Mouse (Mus musculus) ovary, postnatal 14 days (tissue): ENCODE measurements around the gene Gm34302.
A peak's percentile ranks its signal among the peaks of the same experiment; 100 is the strongest.
"Not testable (repeated sequence)": the region's sequence is repeated elsewhere in the genome, so short reads cannot be mapped to it uniquely, and the experiment has no call there.

Source experiments
- DNase-seq: peaks from one replicate; pipeline ENCODE4 v3.0.0; 2022; ENCODE audit warnings: low spot score

Gm34302 gene

DNA sequence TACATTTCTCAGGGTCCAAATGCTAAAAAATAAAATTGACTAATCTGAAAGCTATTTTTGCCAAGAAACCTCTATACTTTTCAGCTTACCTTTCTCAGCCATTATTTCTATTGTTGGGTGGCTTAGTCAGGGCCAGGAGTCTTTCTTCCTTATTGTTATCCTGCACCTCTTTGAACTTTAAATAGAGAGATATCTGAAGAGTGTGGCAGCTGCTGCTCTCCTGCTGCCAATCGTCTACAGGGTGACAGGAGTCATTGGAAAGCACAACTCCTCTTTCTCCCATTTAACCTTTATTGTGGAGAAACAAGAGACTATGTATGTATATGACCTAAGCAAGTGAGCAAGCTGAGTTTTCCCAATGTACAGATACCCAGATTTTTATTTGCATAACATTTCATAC, at the start of gene Gm34302:
Gene Gm34302, minus strand, starts transcription at position 154 of the 400 bp plus-strand sequence.
- no peak for DNase-seq

DNA sequence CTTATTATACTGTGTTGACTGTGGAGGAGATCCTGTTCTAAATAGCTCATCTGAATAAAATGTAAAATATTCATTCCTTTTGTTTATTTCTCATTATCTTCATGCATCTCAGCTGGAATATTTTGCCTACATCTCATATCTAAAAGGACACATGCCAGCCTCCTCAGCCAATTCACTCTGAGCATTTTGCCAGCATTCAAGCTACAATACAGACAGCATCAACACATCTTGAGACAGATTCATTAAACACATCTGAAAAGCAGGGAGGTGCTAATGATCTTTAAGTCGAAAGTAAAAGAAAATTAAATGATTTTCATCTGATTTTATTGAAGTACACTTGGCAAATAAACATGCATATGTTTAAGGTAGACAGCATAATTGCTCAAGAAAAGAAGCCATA, 48.2 kb upstream of the Gm34302 start:
- no peak for DNase-seq

DNA sequence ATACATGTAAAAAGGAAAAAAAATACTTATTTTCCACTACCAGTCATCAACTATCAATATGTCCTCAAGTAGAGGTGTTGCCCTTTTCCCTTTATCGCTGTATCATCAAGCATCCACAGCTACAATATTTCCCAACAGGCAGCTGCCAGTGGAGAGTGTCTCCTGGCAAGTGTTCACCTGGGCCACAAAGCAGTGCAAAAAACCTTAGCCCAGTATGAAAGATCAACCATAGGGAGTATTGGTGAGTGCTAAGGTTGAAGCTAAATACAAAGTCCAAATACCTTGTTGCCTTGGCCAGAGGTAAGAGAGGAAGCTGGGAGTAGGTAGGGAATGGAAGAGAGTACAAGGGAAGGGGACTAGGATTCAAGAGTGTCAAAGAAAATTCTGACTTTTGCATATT, 34.0 kb upstream of the Gm34302 start:
- no peak for DNase-seq

DNA sequence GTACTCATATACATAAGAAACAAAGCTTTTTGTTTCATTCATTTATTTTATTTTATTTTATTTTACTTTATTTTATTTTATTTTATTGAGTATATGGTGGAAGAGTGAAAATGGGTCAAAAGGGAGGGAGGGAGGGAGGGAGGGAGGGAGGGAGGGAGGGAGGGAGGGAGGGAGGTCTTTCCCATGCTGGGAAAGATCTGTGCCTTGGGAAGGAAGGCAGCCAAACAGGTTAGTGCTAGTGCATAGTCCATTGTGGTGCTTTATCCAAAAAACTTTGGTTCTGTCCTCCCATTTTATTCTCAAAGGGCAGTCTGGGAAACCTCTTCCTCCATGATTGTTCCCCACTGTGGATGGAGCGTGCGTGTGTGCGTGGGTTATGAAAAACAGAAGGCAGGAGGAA, 32.6 kb upstream of the Gm34302 start:
- not testable (repeated sequence) for DNase-seq

DNA sequence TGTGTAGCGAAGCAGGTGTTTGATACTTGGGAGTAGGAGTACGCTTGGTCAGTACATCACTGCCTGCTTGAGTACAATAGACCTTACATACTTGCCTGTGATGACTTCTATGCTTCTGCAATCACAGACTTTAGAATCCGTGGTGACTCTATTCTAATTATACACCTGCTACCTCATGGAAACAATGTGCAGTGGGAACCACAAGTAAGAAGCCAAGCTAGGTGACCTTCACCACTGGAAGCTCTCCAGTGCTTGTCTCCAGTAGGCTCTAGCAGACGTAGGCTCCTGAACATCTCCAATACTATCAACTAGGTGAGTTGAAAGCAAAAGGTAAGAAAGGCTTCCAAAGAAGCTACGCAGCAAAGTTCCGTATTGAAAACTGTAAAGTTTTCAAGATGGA, 27.6 kb upstream of the Gm34302 start:
- no peak for DNase-seq

DNA sequence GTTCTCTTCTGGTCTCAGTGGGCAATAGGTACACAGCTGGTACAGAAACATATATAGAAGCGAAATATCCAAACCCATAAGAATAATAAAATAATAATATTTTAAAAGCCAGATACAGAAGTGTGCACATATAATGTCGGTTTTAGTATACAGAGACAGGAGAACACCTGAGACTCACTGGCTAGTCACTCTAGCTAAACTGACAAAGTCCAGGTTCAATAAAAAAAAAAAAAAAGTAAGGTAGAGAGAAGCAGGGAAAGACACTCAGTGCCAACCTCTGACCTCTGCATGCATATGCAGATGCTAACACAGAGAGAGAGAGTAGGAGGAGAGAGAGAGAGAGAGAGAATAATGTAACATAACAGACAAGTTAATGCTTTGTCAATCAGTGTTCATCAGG, 25.8 kb upstream of the Gm34302 start:
- no peak for DNase-seq

DNA sequence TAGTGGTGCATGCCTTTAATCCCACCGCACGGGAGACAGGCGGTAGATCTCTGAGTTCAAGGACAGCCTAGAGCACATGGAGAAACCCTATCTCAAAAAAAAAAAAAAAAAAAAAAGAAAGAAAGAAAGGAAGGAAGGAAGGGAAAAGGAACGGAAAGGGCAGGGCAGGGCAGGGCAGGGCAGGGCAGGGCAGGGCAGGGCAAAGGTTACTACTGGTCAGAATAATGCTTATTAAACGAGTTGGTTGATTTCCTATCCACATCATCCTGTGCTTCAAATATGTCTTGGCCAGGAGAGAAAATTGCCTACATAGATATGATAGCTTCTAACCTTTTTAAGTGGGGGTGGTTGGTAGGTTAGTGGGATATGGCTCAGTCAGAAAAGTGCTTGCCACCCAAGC, 25.2 kb upstream of the Gm34302 start:
- no peak for DNase-seq

DNA sequence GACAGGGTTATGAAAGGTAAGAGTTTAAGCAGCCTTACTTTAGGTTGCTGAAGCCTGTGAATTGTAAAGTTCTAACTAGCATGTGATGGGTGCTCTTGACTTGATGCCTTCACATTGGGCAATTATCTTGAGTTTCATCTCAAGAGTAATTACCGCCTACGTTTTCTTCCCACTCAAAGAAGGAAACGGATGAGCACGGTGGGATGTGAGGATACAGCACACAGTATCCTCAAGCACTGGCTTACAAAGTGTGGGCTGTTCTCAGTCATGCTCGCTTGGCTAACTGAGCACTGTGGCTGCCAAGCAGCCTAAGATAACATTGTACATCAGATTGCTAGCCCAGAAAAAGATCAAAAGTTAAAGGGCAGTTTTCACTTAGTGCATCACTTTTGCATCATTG, 20.8 kb upstream of the Gm34302 start:
- no peak for DNase-seq

DNA sequence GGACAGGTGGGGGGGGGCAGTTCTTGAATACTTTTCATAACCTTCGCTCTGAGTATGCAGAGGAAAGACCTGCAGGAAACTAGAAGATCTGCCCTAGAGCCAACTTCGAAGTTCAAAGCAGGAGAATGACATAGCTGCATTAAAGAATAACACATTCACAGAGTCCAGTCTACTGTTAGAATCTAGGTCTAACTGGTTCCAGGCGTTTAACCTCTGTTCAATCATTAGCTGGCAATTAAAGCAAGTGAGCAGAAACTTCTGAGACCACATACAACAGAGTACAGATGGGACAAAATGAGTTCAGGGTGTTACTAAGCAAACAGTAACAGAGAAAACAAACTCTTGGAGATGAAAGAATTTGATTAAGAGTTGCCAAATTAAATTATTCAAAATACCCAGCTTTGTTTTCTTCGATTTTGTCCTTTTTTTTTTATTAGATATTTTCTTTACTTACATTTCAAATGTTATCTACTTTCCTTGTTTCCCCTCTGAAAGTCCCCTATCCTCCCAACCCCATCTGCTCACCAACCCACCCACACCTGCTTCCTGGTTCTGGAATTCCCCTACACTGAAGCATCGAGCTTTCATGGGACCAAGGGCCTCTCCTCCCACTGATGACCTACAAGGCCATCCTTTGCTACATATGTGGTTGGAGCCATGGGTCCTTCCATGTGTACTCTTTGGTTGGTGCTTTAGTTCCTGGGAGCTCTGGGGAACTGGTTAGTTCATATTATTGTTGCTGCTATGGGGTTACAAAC, 11.1 kb upstream of the Gm34302 start:
- DNase-seq = no peak

DNA sequence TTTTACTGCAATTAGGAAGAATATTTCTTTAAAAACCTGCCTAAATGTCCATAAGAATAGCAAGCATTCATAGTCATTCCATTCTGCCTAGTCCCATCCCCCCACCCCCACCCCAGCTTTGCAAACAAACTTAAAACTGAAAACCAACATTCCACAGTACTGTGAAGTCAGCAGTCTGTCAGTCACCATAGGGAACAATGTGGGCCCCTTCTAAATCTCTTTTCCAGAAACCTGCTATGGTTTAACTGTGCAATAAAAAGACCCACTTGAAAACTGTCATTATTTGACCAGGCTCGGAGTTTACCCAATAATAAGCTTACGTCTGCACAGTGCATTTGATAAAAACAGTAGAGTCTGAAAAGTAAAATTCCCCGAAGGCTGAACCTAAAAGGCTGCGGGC, 9.9 kb upstream of the Gm34302 start:
- DNase-seq = no peak

DNA sequence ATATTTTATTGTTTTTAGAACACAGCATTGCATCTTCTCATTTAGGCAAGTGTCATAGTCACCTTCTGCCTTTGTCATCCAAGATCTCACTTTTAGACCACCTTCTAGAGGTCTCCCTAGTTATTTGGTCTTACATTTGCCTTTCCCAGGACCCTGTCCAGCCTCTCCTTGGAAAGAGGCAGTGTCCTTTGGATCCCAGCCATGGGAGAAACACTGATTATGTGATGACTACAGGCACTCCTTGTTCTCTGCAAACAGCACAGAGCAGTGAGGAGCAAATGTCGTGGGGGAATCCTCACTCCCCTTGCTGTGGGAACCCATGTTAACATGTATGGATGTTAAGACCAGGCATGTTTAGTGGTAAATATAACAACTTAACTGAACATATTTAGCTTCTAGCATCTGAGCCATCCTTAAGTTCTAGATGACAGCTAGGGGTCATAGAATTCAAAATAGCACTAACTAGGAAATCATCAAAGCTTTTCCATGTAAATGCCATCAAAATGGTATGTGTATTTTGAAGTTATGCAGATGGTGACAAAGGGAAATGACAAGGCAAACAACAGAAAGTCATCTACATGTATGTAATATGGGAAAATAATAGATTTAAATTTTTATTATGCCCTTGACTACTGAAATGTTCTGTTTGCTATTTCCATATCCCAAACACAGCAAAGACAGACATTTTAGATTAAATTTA, 43.1 kb downstream of the Gm34302 start:
- peak; percentile 5 for DNase-seq

DNA sequence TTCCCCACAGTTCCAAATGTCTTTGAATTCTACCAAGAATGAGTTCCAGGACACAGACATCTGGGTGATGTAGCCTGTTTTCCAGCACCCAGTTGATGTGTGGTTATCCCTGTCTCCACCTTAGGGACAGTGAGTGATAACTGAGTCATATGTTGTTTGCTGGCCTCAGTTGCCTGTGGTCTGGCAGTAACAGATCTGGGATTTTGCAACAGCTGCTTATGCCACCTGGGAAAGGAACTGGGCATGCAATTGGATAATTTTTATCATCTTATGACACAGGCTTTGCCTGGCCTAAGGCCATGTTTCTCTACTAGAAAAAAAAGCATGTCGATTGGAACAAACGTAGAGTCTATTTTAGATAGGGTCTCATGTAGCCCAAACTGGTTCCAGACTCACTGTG, 43.9 kb downstream of the Gm34302 start:
- DNase-seq = no peak

DNA sequence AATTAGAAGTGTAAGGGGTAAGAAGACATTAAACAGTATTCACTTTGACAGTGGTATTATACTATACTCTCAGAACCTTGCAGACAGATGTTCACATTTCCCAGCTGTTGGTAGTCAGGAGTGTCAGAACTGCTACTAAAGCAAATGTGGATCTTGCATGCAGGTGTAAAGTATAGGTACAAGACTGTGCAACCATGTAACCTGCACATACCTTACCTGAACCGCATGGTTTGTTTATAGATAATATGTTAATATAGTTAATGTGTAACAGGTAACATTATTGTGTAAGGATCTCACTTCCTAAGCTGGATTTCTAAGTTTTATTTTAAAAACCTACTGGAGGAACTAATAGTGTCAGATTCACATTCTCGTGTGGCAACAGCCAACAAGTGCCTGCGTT, 44.8 kb downstream of the Gm34302 start:
- DNase-seq = no peak
